ENCODE assay signal across 12 mouse cellular contexts in the genomic region with DNA sequence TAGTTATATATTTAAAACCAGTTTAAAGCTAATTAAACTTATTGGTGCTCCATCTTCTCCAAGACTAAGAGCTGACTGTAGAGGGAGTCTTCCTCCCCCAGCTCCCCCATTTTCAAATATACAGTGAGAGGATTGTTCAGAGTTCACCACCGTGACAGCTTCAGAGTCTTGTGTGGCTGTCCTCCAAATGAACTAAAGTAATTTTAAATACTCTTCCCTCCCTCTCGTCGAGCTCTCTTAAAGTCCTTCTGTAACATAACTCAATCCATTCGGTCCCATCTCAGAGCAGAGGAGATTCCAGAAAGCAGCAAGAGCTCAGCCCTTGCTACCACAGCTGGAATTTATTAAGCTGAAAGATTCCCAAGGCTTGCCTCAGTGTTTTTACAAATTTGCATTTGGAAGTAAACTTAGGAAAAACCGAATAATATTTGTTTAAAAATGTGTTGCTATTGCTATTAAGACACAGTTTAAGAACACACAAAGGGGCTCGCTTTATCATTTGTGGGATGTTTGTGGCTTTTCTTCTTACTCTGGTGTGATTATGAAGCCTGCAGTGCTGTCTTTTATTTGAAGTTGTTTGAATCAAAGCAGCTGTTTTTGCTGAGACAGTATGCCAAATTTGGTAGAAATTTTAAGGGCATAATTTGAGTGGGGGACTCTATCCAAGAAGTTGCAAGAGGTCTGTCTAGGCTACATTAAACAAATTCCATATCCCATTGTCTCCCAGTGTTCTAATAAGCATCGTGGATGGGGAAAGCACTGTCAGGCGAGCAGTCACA.
A peak's percentile ranks its signal among the peaks of the same experiment; 100 is the strongest.
DNase-seq lines count a peak whose midpoint lies in the region; ATAC-seq lines count a peak whose summit lies in the region.
"Had no signal": no experiment of that assay in that cellular context is flagged by ENCODE, and none has a peak within 500 bp of the region (broad histone marks: within the 10 kb centered on the region; RNA-seq: fewer than 3 reads in every experiment).

No protein-coding gene starts in this region.

- 42% methylated on average over 8 of the region's 8 CpGs for WGBS in kidney, embryonic 15.5 days
- WGBS in intestine, embryonic 16.5 days = 48% methylated on average over 8 of the region's 8 CpGs

- H3K27me3 ChIP-seq in kidney, embryonic 15.5 days = no peaks in the 10 kb centered on the region
- no peaks in the 10 kb centered on the region for H3K27me3 ChIP-seq in intestine, embryonic 16.5 days (replicated peaks; ENCODE audit: control insufficient read depth, insufficient read depth, low read length)

- H3K27ac ChIP-seq in kidney, embryonic 15.5 days = peak overlapping the region; percentile 55
- H3K27ac ChIP-seq in intestine, embryonic 16.5 days (ENCODE audit: low read length) = peak overlapping the region; percentile 65
- H3K27ac ChIP-seq: hindbrain, embryonic 14.5 days had no signal

- H3K4me1 ChIP-seq in kidney, embryonic 15.5 days = no peaks in the 10 kb centered on the region
- no peaks in the 10 kb centered on the region for H3K4me1 ChIP-seq in intestine, embryonic 16.5 days (ENCODE audit: control insufficient read depth, insufficient read depth, low read length)

- no peak overlapping the region for H3K9ac ChIP-seq in kidney, embryonic 15.5 days
- no peak overlapping the region for H3K9ac ChIP-seq in intestine, embryonic 16.5 days (ENCODE audit: low read depth, low read length)
- H3K9ac ChIP-seq: hindbrain, embryonic 14.5 days had no signal

- peak; percentile 80 for ATAC-seq in kidney, embryonic 15.5 days (replicated peaks; ENCODE audit: low FRiP score)
- ATAC-seq in intestine, embryonic 16.5 days = peak; percentile 89

- no peak for DNase-seq in kidney, postnatal 25 days
- DNase-seq in 3T3-L1 (ENCODE audit: low read depth, low spot score) = peak; percentile 5
- DNase-seq in embryo, embryonic 11.5 days (ENCODE audit: low read depth, low spot score) = peak; percentile 14
- DNase-seq in spleen, postnatal 4 days (ENCODE audit: low spot score in 2 of 2) = no peak
- DNase-seq in urinary bladder, adult 2 months (ENCODE audit: low spot score) = no peak
- no peak for DNase-seq in right cerebral cortex, postnatal 25 days
- DNase-seq: adrenal gland, postnatal 14 days; right cerebral cortex, postnatal 14 days had no signal

- no peaks in the 10 kb centered on the region for H3K9me3 ChIP-seq in kidney, embryonic 15.5 days (replicated peaks)
- no peaks in the 10 kb centered on the region for H3K9me3 ChIP-seq in intestine, embryonic 16.5 days (ENCODE audit: control insufficient read depth, low read length)

- no peak overlapping the region for H3K4me3 ChIP-seq in kidney, embryonic 15.5 days (replicated peaks)
- H3K4me3 ChIP-seq in intestine, embryonic 16.5 days (ENCODE audit: low read length) = no peak overlapping the region

- no peak overlapping the region for H3K4me2 ChIP-seq in kidney, embryonic 15.5 days
- H3K4me2 ChIP-seq in intestine, embryonic 16.5 days (ENCODE audit: low read depth, low read length) = no peak overlapping the region
- H3K4me2 ChIP-seq: heart, embryonic 11.5 days; hindbrain, embryonic 14.5 days had no signal

- no peaks in the 10 kb centered on the region for H3K36me3 ChIP-seq in kidney, embryonic 15.5 days
- H3K36me3 ChIP-seq in intestine, embryonic 16.5 days (ENCODE audit: control insufficient read depth, insufficient read depth, low read length) = no peaks in the 10 kb centered on the region

Comparison
In these comparisons a context has a peak if more than half of its experiments do, and no peak if none do; other contexts are left out.
1. DNase-seq: peak in 3T3-L1 (single experiment) and embryo, embryonic 11.5 days (single experiment); none in kidney, postnatal 25 days (0 of 2), spleen, postnatal 4 days (0 of 2), urinary bladder, adult 2 months (single experiment) and right cerebral cortex, postnatal 25 days (single experiment).